Mouse (Mus musculus): ENCODE data around the gene Ctso.

The Ctso gene

GRCm38 (mm10) chr3:81932141-81933101, at the start of gene Ctso:
Gene Ctso, plus strand, starts transcription at chr3:81932601.
- peak; percentile 88 for DNase-seq (ENCODE audit: low read depth, low spot score)

DNA sequence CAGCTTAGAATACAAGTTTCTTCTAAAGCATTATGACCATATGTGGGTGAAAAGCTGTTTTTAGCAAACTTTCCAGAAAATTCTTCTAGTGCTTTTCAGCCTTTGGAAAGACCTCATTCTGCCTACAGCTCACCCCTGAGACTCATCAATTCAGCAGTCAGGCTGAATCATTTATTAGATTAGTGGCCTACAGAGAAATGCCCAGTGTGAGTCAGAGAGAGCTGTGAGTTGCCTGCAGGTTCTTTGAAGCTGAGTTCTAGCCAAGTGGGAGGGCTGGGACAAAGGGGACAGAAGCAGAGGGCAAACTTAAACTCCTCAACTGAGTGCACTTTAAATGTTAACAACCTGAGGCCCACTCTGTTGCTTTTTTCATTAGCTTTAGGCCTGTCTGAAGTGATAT, 48.5 kb upstream of the Ctso start:
- DNase-seq (ENCODE audit: low read depth, low spot score), result no peak

- no peak for DNase-seq (ENCODE audit: low read depth, low spot score)
Observed at GRCm38 (mm10) chr3:81885566-81885965, 46.8 kb upstream of the Ctso start.

- DNase-seq (ENCODE audit: low read depth, low spot score), result no peak
Observed at GRCm38 (mm10) chr3:81889137-81889536, 43.3 kb upstream of the Ctso start.

DNA sequence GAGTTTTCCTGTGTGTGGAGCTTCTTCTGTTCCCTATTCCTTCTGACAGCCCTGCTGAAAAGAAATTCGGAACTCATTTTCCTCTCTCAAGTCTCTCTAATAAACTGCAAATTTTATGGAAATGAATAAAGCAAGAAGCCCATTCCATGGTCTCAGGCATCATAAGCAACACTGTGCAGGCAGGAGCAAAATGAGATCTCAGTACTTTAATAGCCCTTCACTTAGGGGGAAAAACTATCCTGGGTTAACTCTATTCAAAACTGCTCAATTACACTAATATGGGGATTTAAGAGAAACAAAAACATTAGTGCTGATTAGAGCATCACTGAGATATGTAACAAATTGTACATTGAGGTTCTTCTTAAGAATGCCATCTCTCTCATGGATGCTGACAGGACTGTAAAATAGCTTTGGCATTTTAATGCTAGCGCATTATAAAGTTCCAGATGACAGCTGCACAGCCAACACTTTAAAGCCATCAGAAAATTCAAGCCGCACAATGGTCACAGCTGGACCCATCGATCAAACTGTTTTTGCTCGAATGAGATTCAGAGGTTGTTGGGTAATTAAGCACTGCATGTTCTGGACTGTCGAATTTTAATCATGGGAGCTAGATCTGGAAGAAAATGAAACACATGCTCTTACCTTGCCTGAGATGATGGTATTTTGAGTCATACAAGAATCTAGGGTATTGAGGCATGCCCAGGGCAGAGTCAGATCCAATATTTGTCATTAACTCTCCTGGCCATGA, 21.9 kb upstream of the Ctso start:
- DNase-seq (ENCODE audit: low read depth, low spot score), result no peak

GRCm38 (mm10) chr3:81916030-81916686, 16.2 kb upstream of the Ctso start:
- no peak for DNase-seq (ENCODE audit: low read depth, low spot score)

DNA sequence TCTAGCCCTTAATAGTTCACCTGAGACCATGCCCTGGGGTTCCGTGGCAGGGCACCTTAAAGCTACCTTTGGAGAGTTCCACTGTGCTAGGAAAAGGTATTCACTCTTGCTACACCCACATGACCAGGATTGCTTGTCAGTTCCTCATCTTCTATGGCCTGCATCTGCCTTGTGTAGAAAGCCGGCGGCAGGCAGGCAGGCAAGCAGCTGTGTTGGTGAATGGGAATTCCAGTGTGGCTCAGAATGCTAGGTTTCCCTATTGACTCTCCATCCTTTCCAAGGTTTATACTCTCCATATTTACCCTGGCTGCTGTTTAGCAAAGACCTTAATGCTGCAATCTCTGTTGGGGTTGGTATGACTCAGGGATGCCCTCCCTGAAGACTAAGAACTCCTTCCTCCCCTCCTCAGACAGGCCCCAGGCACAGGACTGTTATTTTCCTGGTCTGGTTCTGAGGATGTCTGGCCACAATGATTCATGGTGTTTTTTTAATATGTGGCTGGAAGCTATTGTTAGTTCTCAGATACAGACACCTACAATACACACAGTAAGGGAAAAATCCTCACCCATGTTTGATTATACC, 15.0 kb upstream of the Ctso start:
- DNase-seq (ENCODE audit: low read depth, low spot score), result no peak

GRCm38 (mm10) chr3:81918215-81918614, 14.2 kb upstream of the Ctso start:
- no peak for DNase-seq (ENCODE audit: low read depth, low spot score)

GRCm38 (mm10) chr3:81919681-81920080, 12.7 kb upstream of the Ctso start:
- DNase-seq (ENCODE audit: low read depth, low spot score), result no peak

DNA sequence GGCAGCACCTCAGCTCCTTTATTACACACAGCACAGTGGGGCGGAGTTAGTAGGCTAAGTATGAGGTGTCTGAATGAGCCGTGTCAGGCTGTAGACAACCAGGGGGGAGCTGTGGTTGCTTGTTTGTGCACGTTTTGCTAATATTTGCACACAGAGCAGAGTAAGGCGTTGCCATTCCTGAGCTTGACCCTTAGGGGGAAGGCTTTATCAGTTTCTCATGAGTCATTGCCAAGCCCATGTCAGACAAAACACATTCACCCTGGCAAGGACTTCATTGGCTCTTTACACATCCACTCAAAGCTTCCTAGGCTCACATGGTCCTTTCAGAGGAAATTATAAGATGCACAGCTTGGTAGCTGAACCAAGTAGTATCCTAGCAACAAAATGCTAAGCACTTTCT, 9.5 kb upstream of the Ctso start:
- DNase-seq (ENCODE audit: low read depth, low spot score), result peak; percentile 25

DNA sequence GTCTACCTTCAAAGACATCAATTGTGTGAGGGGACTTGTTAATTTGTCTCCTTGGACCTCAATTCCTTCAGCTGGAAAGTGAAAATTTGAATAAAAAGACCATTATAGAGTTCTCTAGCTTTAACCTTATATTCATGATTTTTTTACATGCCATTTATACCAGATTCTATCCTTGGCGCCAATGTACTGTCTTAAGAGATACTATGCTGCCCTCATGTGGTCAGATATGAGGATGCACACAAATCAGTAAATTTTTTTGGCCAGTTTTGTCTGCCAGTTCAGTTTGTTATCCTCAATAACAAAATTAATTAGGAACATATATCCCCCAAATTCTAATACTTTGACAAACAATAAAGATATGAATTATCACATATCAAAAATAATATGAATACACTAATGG, 7.5 kb upstream of the Ctso start:
- DNase-seq (ENCODE audit: low read depth, low spot score), result peak; percentile 83

DNA sequence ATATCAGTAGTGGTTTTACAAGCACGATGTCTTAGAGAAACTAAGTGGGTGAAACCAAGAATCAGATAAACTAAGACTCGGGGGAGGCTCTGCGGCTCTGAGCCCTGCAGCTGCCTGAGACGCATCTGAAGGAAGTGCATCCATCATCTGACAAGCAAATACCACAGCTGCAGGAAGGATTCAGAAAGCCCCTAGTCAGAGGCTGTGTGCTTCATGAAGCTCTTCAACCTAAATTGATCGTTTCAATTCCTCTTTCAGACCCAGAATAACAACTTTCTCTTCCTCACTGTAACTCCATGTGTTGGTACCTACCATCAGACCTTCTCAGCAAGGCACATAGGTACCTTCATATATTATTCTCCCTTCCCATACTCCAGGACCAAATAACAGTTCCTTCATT, 6.5 kb upstream of the Ctso start:
- peak; percentile 61 for DNase-seq (ENCODE audit: low read depth, low spot score)

GRCm38 (mm10) chr3:81926764-81927325, 5.6 kb upstream of the Ctso start:
- peak; percentile 54 for DNase-seq (ENCODE audit: low read depth, low spot score)

DNA sequence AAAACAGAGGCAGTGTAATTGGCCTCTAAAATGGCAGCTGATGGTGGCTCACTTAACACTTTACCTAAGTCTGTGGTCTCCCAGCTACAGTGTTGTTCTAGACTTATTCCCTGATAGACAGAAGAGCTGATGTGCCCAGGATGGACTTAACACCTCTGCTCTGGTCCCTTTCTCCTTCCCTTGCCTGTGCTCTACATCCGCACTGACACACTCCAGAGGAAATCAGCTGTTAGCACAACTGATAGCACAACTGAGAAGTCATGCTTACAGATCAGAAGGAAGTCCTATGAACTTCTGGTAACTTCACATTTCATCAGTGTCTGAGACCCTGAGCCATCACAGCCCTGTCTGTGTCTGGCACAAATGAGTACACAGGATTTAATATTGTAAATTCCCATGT, 3.3 kb upstream of the Ctso start:
- DNase-seq (ENCODE audit: low read depth, low spot score), result no peak

- no peak for DNase-seq (ENCODE audit: low read depth, low spot score)
Observed at GRCm38 (mm10) chr3:81931695-81932094, 706 bp upstream of the Ctso start.

GRCm38 (mm10) chr3:81933348-81933747, 947 bp downstream of the Ctso start:
- no peak for DNase-seq (ENCODE audit: low read depth, low spot score)

- no peak for DNase-seq (ENCODE audit: low read depth, low spot score)
Observed at GRCm38 (mm10) chr3:81938924-81939323, 6.5 kb downstream of the Ctso start.

- DNase-seq (ENCODE audit: low read depth, low spot score), result no peak
Observed at GRCm38 (mm10) chr3:81942341-81942740, 9.9 kb downstream of the Ctso start.

DNA sequence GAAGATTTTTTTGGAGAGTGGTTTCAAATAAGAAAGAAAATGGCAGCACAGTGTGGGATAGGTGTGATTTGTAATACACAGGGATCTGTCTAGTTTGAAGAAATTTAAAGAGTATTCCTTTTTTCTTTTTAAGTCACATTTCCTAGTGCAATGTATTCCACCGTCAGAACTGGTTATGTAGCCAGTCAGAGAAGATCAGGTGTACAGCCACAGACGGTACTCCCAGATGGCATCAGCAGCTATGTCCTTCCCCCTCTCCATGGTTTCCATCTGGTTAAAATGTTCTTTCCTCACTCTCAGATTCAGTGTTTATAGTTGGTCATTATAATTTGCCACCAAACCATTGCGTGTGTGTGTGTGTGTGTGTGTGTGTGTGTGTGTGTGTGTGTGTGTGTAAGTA, 10.7 kb downstream of the Ctso start:
- DNase-seq (ENCODE audit: low read depth, low spot score), result no peak

GRCm38 (mm10) chr3:81944851-81945393, 12.5 kb downstream of the Ctso start:
- DNase-seq (ENCODE audit: low read depth, low spot score), result no peak

DNA sequence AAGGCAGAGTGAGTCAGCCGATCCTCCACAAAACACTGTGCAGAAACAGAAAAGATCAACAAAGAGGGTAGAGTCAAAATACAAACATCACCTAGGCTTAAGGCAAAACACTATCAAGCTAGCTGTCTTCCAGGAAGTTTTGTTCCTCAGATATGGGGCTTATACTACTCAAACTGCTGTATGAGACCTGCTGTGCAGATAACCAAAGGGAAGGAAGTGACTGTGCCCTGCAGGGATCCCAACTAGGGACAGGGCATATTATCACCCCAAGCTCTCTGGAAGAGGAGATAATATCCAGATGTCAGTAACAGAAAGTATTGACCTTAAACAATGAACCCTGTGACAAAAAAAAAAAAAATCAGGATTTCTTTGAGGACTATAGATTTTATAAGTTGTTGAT, 16.6 kb downstream of the Ctso start:
- DNase-seq (ENCODE audit: low read depth, low spot score), result no peak
